Mouse (Mus musculus): ENCODE measurements around the gene Lcor.

GRCm38 (mm10) chr19:41557491-41557890 is 75.1 kb downstream of the Lcor start:
- TF ChIP-seq POLR2A (IDR thresholded peaks at IDR 0.05; ENCODE audit: low read depth, low read length) (no peak), CTCF (conservative IDR thresholded peaks at IDR 0.05; ENCODE audit: insufficient read depth, insufficient read length, low read depth, low read length) (no peak)
